Mouse (Mus musculus) mouse embryonic stem cell (cell line): ENCODE data around the gene Onecut3.

Experiments
- in situ Hi-C, 2 experiments: fragments of 300-500 bp; cut with MboI; formaldehyde crosslinking; loops; 1 replicate in 1 of 2; 3 replicates in 1 of 2; pipeline ENCODE4 v1.14.3; 2019 to 2020; ENCODE audit warnings: low sequenced_read_pairs in 2 of 2, low pct_unique_long_range_greater_than_20kb in 1 of 2, mixed read lengths in 1 of 2; ENCODE audit not compliant: unreplicated experiment in 1 of 2

Onecut3 gene

GRCm38 (mm10) chr10:80496421-80496820, 1.8 kb downstream of the Onecut3 start:
- in situ Hi-C loops = no loop called here

- in situ Hi-C loops = no loop called here
These were observed 7.7 kb downstream of the Onecut3 start for GRCm38 (mm10) chr10:80502291-80502690.

DNA sequence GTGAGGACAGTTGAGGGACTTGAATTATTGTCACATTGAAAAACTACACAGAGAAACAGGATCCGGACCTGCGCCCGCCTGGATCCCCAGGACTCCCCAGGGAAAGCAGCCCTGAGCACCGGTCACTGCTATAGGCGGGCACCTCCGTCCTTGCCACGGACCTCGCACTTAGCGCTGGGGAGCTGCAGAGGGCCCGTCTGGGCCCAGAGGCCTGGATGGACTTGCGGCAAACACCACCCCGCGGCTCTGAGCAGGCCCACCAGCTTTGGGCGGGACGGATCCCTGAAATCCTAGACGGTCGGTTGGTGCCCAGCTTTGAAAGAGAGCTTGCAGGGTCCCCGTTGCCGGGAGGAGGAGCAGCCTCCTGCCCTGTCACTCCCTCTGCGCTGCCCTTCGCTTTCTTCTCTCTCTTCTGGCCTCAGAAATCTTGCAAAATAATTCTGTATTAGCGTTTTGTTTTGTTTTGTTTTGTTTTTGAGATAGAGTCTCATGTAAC, 8.2 kb downstream of the Onecut3 start:
- in situ Hi-C loops = no loop called here

- in situ Hi-C loops = no loop called here
These were observed 9.1 kb downstream of the Onecut3 start for GRCm38 (mm10) chr10:80503599-80504220.

DNA sequence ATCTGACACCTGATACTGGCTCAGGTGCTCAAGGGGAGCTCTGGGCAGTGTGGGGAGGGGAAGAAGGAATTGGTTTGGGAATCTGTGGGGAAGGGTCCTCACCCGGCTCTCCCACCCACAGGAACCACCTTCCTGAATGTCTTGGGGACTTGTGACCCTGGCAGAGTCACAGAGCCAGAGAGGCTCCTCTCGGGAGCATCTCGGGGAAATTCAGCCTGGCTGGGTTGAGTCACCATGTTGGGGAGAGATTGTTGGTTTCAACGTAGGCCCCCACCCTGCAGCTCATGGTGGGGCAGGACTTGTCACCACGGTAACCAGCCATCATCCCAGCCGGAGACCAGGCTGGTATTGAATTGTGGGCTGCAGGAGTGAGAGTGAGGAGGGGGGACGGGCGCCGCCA, 10.1 kb downstream of the Onecut3 start:
- in situ Hi-C loops = loop anchor here in 1 of 2 experiments (5.0 kb wide), 2 partner anchors 57 to 132 kb away; no protein-coding TSS in a partner anchor

GRCm38 (mm10) chr10:80506222-80506621, 11.6 kb downstream of the Onecut3 start:
- in situ Hi-C loops = loop anchor here in 1 of 2 experiments (5.0 kb wide), 2 partner anchors 59 to 134 kb away; no protein-coding TSS in a partner anchor

- in situ Hi-C loops = loop anchor here (5.0 to 10.0 kb wide), 3 partner anchors 62 to 137 kb away; no protein-coding TSS in a partner anchor
These were observed 15.0 kb downstream of the Onecut3 start for GRCm38 (mm10) chr10:80509412-80510272.

- in situ Hi-C loops = loop anchor here in 1 of 2 experiments (10.0 kb wide), 1 partner anchor 65 kb away; no protein-coding TSS in a partner anchor
These were observed 15.6 kb downstream of the Onecut3 start for GRCm38 (mm10) chr10:80510273-80510660.

GRCm38 (mm10) chr10:80513739-80514138, 19.1 kb downstream of the Onecut3 start:
- in situ Hi-C loops = loop anchor here in 1 of 2 experiments (10.0 kb wide), 1 partner anchor 69 kb away; no protein-coding TSS in a partner anchor

- in situ Hi-C loops = loop anchor here in 1 of 2 experiments (10.0 kb wide), 1 partner anchor 74 kb away; no protein-coding TSS in a partner anchor
These were observed 24.7 kb downstream of the Onecut3 start for GRCm38 (mm10) chr10:80519287-80519686.

DNA sequence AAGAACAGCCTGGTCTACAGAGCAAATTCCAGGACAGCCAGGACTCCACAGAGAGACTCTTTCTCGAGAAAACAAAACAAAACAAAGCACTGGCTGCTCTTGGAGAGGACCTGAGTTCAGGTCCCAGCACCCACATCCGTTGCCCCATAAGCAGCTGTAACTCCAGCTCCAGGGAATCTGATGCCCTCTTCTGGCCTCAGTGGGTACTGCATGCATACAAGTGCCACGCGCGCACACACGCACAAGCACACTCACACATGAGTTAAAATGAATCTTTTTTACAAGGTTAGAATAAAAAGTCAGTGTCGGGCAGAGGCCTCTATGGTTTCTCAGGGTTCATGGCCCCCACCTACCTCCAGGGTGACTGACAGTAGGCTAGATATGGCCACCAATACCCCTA, 28.7 kb downstream of the Onecut3 start:
- in situ Hi-C loops = no loop called here

GRCm38 (mm10) chr10:80526172-80526571, 31.5 kb downstream of the Onecut3 start:
- in situ Hi-C loops = no loop called here

DNA sequence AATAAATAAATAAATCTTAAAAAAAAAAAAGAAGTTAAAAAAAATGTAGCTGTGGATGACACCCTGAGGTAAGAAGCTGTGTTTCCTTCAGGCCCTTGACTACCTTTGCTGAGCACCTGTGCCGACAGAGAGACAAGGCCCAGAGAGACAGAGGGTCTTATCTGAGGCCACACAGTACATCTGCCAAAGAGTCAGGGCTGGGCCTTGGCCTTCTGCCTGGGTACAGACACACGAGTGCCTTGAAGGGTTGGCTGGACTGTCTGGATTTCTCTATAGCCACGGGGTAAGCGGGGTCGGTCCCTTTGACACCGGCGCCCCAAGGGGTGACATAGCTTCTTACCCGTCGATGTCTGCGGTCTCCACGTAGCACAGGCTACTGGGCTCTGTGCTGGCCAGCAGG, 38.1 kb downstream of the Onecut3 start:
- in situ Hi-C loops = no loop called here

DNA sequence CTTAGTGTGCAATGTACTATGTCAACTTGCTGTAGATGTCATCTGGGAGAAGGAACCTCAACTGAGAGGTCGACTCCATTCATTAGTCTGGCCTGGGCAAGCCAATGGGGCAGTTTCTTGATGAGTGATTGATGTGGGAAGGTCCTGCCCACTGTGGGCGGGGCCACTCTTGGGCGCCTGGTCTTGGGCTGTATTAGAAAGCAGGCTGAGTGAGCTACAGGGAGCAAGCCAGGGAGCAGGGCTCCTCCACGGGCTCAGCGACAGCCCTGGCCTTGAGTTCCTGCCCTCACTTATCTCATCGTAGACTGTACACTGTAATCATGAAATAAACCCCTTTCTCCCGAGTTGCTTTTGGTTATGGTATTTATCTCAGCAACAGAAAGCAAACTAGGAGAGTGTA, 39.1 kb downstream of the Onecut3 start:
- in situ Hi-C loops = no loop called here

- in situ Hi-C loops = no loop called here
These were observed 40.4 kb downstream of the Onecut3 start for GRCm38 (mm10) chr10:80535071-80535470.

- in situ Hi-C loops = no loop called here
These were observed 41.1 kb downstream of the Onecut3 start for GRCm38 (mm10) chr10:80535711-80536110.

DNA sequence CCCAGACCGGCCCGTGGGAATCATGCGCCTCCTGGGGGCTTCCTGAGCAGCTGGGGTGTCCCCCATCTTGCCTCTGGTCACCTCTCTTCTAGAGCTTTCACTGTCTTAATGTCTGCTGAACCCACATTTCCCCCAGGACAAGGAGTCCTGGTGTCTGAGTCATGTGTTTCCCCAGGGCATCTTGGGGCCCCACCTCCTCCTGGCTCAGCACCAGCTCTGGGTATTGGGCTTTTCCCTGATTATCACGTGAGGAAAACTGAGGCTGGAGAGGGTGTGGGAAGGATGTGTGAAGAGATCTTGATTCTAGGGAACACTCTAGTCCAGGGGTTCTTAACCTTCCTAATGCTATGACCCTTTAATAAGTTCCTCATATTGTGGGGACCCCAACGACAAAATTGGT, 43.5 kb downstream of the Onecut3 start:
- in situ Hi-C loops = no loop called here

- in situ Hi-C loops = no loop called here
These were observed 44.2 kb downstream of the Onecut3 start, which contains the start of gene Atp8b3 for GRCm38 (mm10) chr10:80538710-80539394. Atp8b3 (minus strand) TSS chr10:80539124.

GRCm38 (mm10) chr10:80539493-80539892, 44.9 kb downstream of the Onecut3 start:
- in situ Hi-C loops = no loop called here
